8 mouse cellular contexts compared by ENCODE assay signal in genomic region chr16:96326110-96326999, GRCm38 (mm10).
DNase-seq lines count a peak whose midpoint lies in the region; ATAC-seq and TF ChIP-seq lines count a peak whose summit lies in the region.

No protein-coding gene starts in this region.

- no peak for TF ChIP-seq POLR2A in brain, embryonic 14.5 days (IDR thresholded peaks at IDR 0.05; ENCODE audit: borderline replicate concordance, extremely low read depth, insufficient read depth, insufficient read length, poor library complexity, severe bottlenecking)

- no peak for ATAC-seq in activated CD4-positive, CD25-positive, alpha-beta regulatory T cell, adult 4 months

- no peak for TF ChIP-seq CTCF in brain, embryonic 14.5 days (IDR thresholded peaks at IDR 0.05; ENCODE audit: borderline replicate concordance, extremely low read depth, insufficient read depth, insufficient read length)

- peak; percentile 39 for DNase-seq in layer of hippocampus, adult 11-12 months (ENCODE audit: low spot score)
- no peak for DNase-seq in layer of hippocampus, adult 9-10 months (ENCODE audit: low spot score)
- DNase-seq in Muller cell, postnatal 12 days (ENCODE audit: inconsistent ontology term): peak; percentile 21
- DNase-seq in brain, embryonic 14.5 days (ENCODE audit: low read depth): peak; percentile 61
- peak; percentile 33 for DNase-seq in lung, postnatal 36 days
- DNase-seq in heart, adult 9 months (ENCODE audit: low spot score in 2 of 2): no peak
- DNase-seq in T-cell, adult 2 months (ENCODE audit: low spot score): no peak

Comparison
In these comparisons a context has a peak if more than half of its experiments do, and no peak if none do; other contexts are left out.
1. DNase-seq: peak in layer of hippocampus, adult 11-12 months (single experiment), Muller cell, postnatal 12 days (single experiment), brain, embryonic 14.5 days (single experiment) and lung, postnatal 36 days (single experiment); none in layer of hippocampus, adult 9-10 months (single experiment), heart, adult 9 months (0 of 2) and T-cell, adult 2 months (single experiment).